Mouse (Mus musculus) mouse trophoblast stem cell (cell line): Measurements from ENCODE around the gene Fhl3.
"Not testable (repeated sequence)": the region's sequence is repeated elsewhere in the genome, so short reads cannot be mapped to it uniquely, and the experiment has no call there.

Source experiments
- in situ Hi-C, 2 experiments: fragments of 300-500 bp; cut with MseI, MboI; formaldehyde crosslinking; loops; 2 replicates in 1 of 2; 3 replicates in 1 of 2; pipeline ENCODE4 v1.15.1; 2025

The Fhl3 gene

GRCm38 (mm10) chr4:124675958-124676357 lies 24.5 kb upstream of the Fhl3 start:
- in situ Hi-C loops, result loop anchor here (10.0 kb wide), 2 partner anchors 441 to 741 kb away; no protein-coding TSS in a partner anchor

- in situ Hi-C loops, result no loop called here
Observed at GRCm38 (mm10) chr4:124682270-124682669, 18.2 kb upstream of the Fhl3 start.

GRCm38 (mm10) chr4:124683474-124683873 lies 17.0 kb upstream of the Fhl3 start:
- in situ Hi-C loops, result no loop called here

- in situ Hi-C loops, result no loop called here
Observed at GRCm38 (mm10) chr4:124685004-124685403, 15.5 kb upstream of the Fhl3 start.

GRCm38 (mm10) chr4:124685453-124685852 lies 15.0 kb upstream of the Fhl3 start:
- in situ Hi-C loops, result no loop called here

- in situ Hi-C loops, result no loop called here
Observed at GRCm38 (mm10) chr4:124685897-124686402, 14.6 kb upstream of the Fhl3 start.

GRCm38 (mm10) chr4:124691455-124691854 lies 9.0 kb upstream of the Fhl3 start:
- in situ Hi-C loops, result no loop called here

GRCm38 (mm10) chr4:124692416-124692861 lies 8.1 kb upstream of the Fhl3 start:
- in situ Hi-C loops, result no loop called here

- in situ Hi-C loops, result no loop called here
Observed at GRCm38 (mm10) chr4:124693135-124693894, 7.2 kb upstream of the Fhl3 start, which contains the start of gene Utp11. Gene Utp11, minus strand, starts transcription at chr4:124693600.

GRCm38 (mm10) chr4:124694572-124694971 lies 5.9 kb upstream of the Fhl3 start:
- in situ Hi-C loops, result no loop called here

GRCm38 (mm10) chr4:124695786-124696516 lies 4.5 kb upstream of the Fhl3 start:
- in situ Hi-C loops, result no loop called here

GRCm38 (mm10) chr4:124699791-124700190 lies 710 bp upstream of the Fhl3 start:
- in situ Hi-C loops, result no loop called here

- in situ Hi-C loops, result no loop called here
Observed at GRCm38 (mm10) chr4:124701052-124701845, 748 bp downstream of the Fhl3 start.

- in situ Hi-C loops, result no loop called here
Observed at GRCm38 (mm10) chr4:124701916-124702315, 1.4 kb downstream of the Fhl3 start.

GRCm38 (mm10) chr4:124703406-124703805 lies 2.9 kb downstream of the Fhl3 start:
- in situ Hi-C loops, result no loop called here

GRCm38 (mm10) chr4:124703881-124704796 lies 3.6 kb downstream of the Fhl3 start:
- in situ Hi-C loops, result no loop called here

GRCm38 (mm10) chr4:124704797-124705474 lies 4.4 kb downstream of the Fhl3 start:
- in situ Hi-C loops, result no loop called here

- in situ Hi-C loops, result no loop called here
Observed at GRCm38 (mm10) chr4:124705661-124706269, 5.3 kb downstream of the Fhl3 start.

GRCm38 (mm10) chr4:124707381-124708199 lies 7.1 kb downstream of the Fhl3 start:
- in situ Hi-C loops, result not testable (repeated sequence)
